Mouse (Mus musculus) embryonic fibroblast, embryonic 13.5 days (primary cell): ENCODE measurements at regions not wholly inside any gene's neighbourhood (a gene's known extent, or its start where the extent isn't known, plus 50 kb on each side); places are given as distances from the start of the nearest gene placed in this dataset.

Source experiments
- H3K27ac ChIP-seq: 2 replicates; pipeline ENCODE4 v1.5.1; 2012; ENCODE audit warnings: low read length, control low read depth, inconsistent platforms; ENCODE audit not compliant: insufficient read depth
- H3K4me1 ChIP-seq: 2 replicates; pipeline ENCODE4 v1.6.1; 2011; ENCODE audit warnings: low read length; ENCODE audit not compliant: control insufficient read depth, insufficient read depth
- H3K4me3 ChIP-seq: 2 replicates; pipeline ENCODE4 v1.5.1; 2011; ENCODE audit warnings: mild to moderate bottlenecking, control low read depth, low read length; ENCODE audit not compliant: insufficient read depth
- CTCF ChIP-seq: IDR thresholded peaks from 2 replicates; pipeline ENCODE4 v1.5.1; 2011; ENCODE audit warnings: mild to moderate bottlenecking, control low read depth, low read length, moderate library complexity, borderline replicate concordance; ENCODE audit not compliant: insufficient read depth
- POLR2A ChIP-seq: IDR thresholded peaks from 2 replicates; pipeline ENCODE4 v1.6.1; 2011; ENCODE audit warnings: low read depth, mild to moderate bottlenecking, control low read depth, low read length, moderate library complexity

DNA sequence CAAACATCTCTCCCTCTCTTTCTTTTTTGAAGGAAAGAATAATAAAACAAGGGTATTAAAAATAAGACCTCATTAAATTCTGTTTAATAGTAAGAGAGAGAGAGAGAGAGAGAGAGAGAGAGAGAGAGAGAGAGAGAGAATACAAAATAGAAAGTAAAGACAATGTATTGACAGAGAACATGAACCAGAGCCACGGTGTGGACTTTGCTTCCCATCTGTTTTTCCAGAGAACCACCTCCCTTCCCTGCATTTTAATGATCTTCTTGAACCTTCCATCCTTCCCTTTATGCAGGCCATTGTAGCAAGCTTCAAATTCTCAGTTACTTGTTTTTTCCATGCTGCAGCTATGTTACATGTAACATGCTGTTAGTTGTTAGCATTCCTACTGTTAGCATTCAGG, 284.3 kb upstream of the Marcks start:
- Histone ChIP-seq H3K27ac (peak overlapping the region; percentile 97), H3K4me3 (no peak overlapping the region), H3K4me1 (peaks cover 2% of the 10 kb centered on the region; the same call in 1 of the 2 replicates)
- TF ChIP-seq CTCF = no peak
- TF ChIP-seq POLR2A = no peak

DNA sequence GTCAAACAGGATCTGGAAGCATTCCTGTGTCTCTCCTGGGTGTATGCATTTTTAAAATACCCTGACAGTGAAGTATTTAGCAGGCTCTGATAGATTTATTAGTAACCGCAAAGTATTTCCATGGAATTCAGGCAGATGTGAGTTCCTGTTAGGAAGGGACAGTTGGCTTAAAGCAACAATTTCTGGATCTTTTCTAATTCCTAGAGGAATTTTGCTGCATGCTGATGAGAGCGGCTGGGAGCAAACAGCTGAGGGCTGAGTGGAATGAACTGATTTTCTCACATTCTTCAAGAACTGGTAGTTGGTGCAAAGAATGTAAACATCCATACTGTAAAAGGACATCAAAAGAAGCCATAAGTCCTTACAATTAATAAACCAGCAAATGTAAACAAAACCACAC, 283.9 kb upstream of the Marcks start:
- H3K27ac ChIP-seq = 0 out of 2 replicates have a peak overlapping the region, but pooled peaks have one; percentile 97
- TF ChIP-seq POLR2A = peak; percentile 22; the same call in 1 of the 2 replicates
- TF ChIP-seq CTCF = no peak
- peaks cover 2% of the 10 kb centered on the region; the same call in 1 of the 2 replicates for H3K4me1 ChIP-seq
- no peak overlapping the region for H3K4me3 ChIP-seq

- no peak overlapping the region for H3K4me3 ChIP-seq
- H3K27ac ChIP-seq = no peak overlapping the region
- no peak for TF ChIP-seq CTCF
- TF ChIP-seq POLR2A = no peak
- no peaks in the 10 kb centered on the region for H3K4me1 ChIP-seq
Measured at GRCm38 (mm10) chr10:37416321-37416720, 277.6 kb upstream of the Marcks start.

- Histone ChIP-seq H3K27ac (no peak overlapping the region), H3K4me1 (no peaks in the 10 kb centered on the region), H3K4me3 (no peak overlapping the region)
- TF ChIP-seq CTCF (no peak), POLR2A (no peak)
Measured at GRCm38 (mm10) chr10:37412401-37412800, 273.7 kb upstream of the Marcks start.

GRCm38 (mm10) chr10:37409749-37410148, 271.0 kb upstream of the Marcks start:
- H3K27ac ChIP-seq = no peak overlapping the region
- TF ChIP-seq CTCF = no peak
- TF ChIP-seq POLR2A = no peak
- H3K4me3 ChIP-seq = no peak overlapping the region
- H3K4me1 ChIP-seq = no peaks in the 10 kb centered on the region

GRCm38 (mm10) chr10:37407487-37407886, 268.8 kb upstream of the Marcks start:
- TF ChIP-seq POLR2A (no peak), CTCF (no peak)
- Histone ChIP-seq H3K4me3 (no peak overlapping the region), H3K27ac (no peak overlapping the region), H3K4me1 (no peaks in the 10 kb centered on the region; the same call in 1 of the 2 replicates)

DNA sequence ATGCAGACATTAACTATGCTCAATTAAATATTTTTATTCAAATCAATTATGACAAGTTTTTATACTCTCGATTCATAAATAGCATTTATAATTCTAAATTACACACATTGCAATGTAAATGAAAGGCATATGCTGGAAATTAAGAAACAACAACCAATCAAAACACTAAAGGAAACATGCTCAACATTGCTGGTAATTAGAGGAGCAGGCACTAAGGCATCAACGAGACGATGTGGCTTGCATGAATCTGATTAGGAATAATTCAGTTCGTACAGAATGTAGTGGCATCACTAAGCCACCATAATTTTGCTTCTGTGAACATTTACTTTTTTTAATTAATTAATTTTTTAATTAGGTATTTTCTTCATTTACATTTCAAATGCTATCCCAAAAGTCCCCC, 266.2 kb upstream of the Marcks start:
- TF ChIP-seq CTCF (no peak), POLR2A (no peak)
- no peak overlapping the region for H3K4me3 ChIP-seq
- H3K4me1 ChIP-seq = peaks cover 3% of the 10 kb centered on the region; the same call in 1 of the 2 replicates
- no peak overlapping the region for H3K27ac ChIP-seq

DNA sequence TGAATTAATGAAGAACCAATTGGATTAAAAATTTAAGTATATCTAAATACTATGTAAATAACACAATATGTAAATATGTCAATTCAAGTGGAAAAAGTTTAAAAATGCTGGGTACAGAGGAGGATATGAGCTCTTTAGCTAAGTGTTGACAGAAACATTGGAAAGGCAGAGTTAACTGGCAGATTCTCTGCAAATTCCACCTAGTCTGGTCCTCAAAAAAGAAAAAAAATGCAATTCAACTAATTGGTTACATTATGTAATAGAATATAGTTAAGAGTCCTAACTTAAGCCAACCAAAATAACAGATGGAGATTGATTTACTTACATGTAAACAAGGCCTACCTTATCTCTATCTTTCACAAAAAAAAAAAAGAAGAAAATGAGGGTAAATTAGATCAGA, 265.7 kb upstream of the Marcks start:
- H3K27ac ChIP-seq = no peak overlapping the region
- peaks cover 3% of the 10 kb centered on the region; the same call in 1 of the 2 replicates for H3K4me1 ChIP-seq
- H3K4me3 ChIP-seq = no peak overlapping the region
- TF ChIP-seq POLR2A (no peak), CTCF (no peak)

- peaks cover 7% of the 10 kb centered on the region for H3K4me1 ChIP-seq
- no peak overlapping the region for H3K4me3 ChIP-seq
- TF ChIP-seq CTCF = no peak
- no peak for TF ChIP-seq POLR2A
- 0 out of 2 replicates have a peak overlapping the region, but pooled peaks have one; percentile 5 for H3K27ac ChIP-seq
Measured at GRCm38 (mm10) chr10:37402376-37402775, 263.7 kb upstream of the Marcks start.

- peaks cover 7% of the 10 kb centered on the region for H3K4me1 ChIP-seq
- no peak overlapping the region for H3K4me3 ChIP-seq
- TF ChIP-seq CTCF = no peak
- peak overlapping the region; percentile 42 for H3K27ac ChIP-seq
Measured at GRCm38 (mm10) chr10:37400991-37401390, 262.3 kb upstream of the Marcks start.

- peak overlapping the region; percentile 42 for H3K27ac ChIP-seq
- peaks cover 7% of the 10 kb centered on the region for H3K4me1 ChIP-seq
- TF ChIP-seq POLR2A (no peak), CTCF (no peak)
- H3K4me3 ChIP-seq = no peak overlapping the region
Measured at GRCm38 (mm10) chr10:37400379-37400778, 261.7 kb upstream of the Marcks start.
